ENCODE assay signal across 11 mouse cellular contexts in the genomic region with DNA sequence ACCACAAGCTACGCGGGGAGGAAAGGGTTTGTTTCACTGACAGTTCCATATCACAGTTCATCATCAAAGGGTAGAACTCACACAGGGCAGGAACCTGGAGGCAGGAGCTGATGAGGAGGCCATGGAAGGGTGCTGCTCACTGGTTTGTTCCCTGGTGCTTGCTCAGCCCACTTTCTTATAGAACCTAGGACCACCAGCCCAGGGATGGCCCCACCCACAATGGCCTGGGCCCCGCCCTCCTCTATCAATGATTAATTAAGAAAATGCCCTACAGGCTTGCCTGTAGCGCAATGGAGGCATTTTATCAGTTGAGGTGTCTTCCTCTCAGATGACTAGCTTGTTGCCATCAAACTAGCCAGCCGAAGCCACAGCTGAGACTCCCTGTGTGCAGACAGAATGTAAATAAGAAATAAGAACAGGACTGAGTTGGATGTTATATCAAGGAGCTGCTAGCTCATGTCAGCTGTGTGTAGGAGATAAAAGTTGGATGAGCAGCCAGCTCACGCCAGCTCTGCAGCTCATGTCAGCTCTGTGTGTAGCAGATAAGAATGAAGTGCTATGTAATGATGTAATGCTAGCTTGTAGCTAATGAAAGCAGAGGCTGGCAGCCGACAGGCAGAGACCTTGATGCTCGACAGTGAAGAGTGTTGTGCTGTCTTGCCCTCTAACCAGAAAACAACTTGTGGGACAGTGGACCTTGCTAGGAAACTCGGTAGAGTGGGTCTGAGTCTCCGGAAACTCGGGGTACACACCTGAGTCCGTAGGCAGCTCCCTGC.
DNase-seq lines count a peak whose midpoint lies in the region; ATAC-seq lines count a peak whose summit lies in the region.
"Had no signal": no experiment of that assay in that cellular context is flagged by ENCODE, and none has a peak within 500 bp of the region (broad histone marks: within the 10 kb centered on the region; RNA-seq: fewer than 3 reads in every experiment).

No protein-coding gene starts in this region.

- H3K27me3 ChIP-seq in kidney, embryonic 15.5 days: no peaks in the 10 kb centered on the region
- H3K27me3 ChIP-seq in erythroblast, embryonic 14.5 days (ENCODE audit: control insufficient read depth): no peaks in the 10 kb centered on the region; the same call in 1 of the 2 replicates
- no peaks in the 10 kb centered on the region; the same call in 1 of the 2 replicates for H3K27me3 ChIP-seq in liver, embryonic 12.5 days (replicated peaks)
- H3K27me3 ChIP-seq: embryonic facial prominence, embryonic 12.5 days had no signal

- no peaks in the 10 kb centered on the region for H3K36me3 ChIP-seq in kidney, embryonic 15.5 days
- peaks cover 22% of the 10 kb centered on the region for H3K36me3 ChIP-seq in erythroblast, embryonic 14.5 days (ENCODE audit: control insufficient read depth)
- no peaks in the 10 kb centered on the region; the same call in 1 of the 2 replicates for H3K36me3 ChIP-seq in liver, embryonic 12.5 days
- H3K36me3 ChIP-seq: embryonic facial prominence, embryonic 12.5 days had no signal

- no peaks in the 10 kb centered on the region for H3K9me3 ChIP-seq in kidney, embryonic 15.5 days (replicated peaks)
- no peaks in the 10 kb centered on the region for H3K9me3 ChIP-seq in erythroblast, embryonic 14.5 days (ENCODE audit: control insufficient read depth, low read length)
- H3K9me3 ChIP-seq in liver, embryonic 12.5 days (replicated peaks): no peaks in the 10 kb centered on the region
- H3K9me3 ChIP-seq: embryonic facial prominence, embryonic 12.5 days had no signal

- WGBS in kidney, embryonic 15.5 days: 76% methylated on average over 12 of the region's 12 CpGs
- WGBS in liver, embryonic 12.5 days (ENCODE audit: insufficient replicate concordance): 16% methylated on average over 12 of the region's 12 CpGs

- peaks cover 9% of the 10 kb centered on the region for H3K4me1 ChIP-seq in kidney, embryonic 15.5 days
- H3K4me1 ChIP-seq in erythroblast, embryonic 14.5 days (ENCODE audit: control insufficient read depth): peaks cover 83% of the 10 kb centered on the region
- peaks cover 67% of the 10 kb centered on the region for H3K4me1 ChIP-seq in liver, embryonic 12.5 days
- H3K4me1 ChIP-seq: embryonic facial prominence, embryonic 12.5 days had no signal

- no peak overlapping the region for H3K4me2 ChIP-seq in kidney, embryonic 15.5 days
- H3K4me2 ChIP-seq in liver, embryonic 12.5 days: peak overlapping the region; percentile 68
- H3K4me2 ChIP-seq: embryonic facial prominence, embryonic 12.5 days had no signal

- H3K4me3 ChIP-seq in kidney, embryonic 15.5 days (replicated peaks): no peak overlapping the region
- H3K4me3 ChIP-seq in erythroblast, embryonic 14.5 days (replicated peaks): peak overlapping the region; percentile 65
- H3K4me3 ChIP-seq in liver, embryonic 12.5 days: peak overlapping the region; percentile 56
- H3K4me3 ChIP-seq: embryonic facial prominence, embryonic 12.5 days; myocyte had no signal

- no peak for DNase-seq in kidney, adult 18-20 months
- peak; percentile 67 to 78 for DNase-seq in spleen, postnatal 4 days (ENCODE audit: low spot score in 2 of 2)
- no peak for DNase-seq in neural tube, embryonic 10.5 days (ENCODE audit: extremely low spot score, low spot score)
- no peak for DNase-seq in layer of hippocampus, adult 9-11 months
- DNase-seq: kidney, adult 8-10 months had no signal

- no peak overlapping the region for H3K9ac ChIP-seq in kidney, embryonic 15.5 days
- H3K9ac ChIP-seq in liver, embryonic 12.5 days: peak overlapping the region; percentile 79
- H3K9ac ChIP-seq: embryonic facial prominence, embryonic 12.5 days had no signal

- peak; percentile 89 for ATAC-seq in kidney, embryonic 15.5 days (replicated peaks; ENCODE audit: low FRiP score)
- peak; percentile 89 for ATAC-seq in liver, embryonic 12.5 days
- ATAC-seq in granulocyte monocyte progenitor cell, adult 5-6 weeks (replicated peaks; ENCODE audit: poor library complexity, severe bottlenecking): no peak

- no peak overlapping the region for H3K27ac ChIP-seq in kidney, embryonic 15.5 days
- peak overlapping the region; percentile 100 for H3K27ac ChIP-seq in liver, embryonic 12.5 days
- H3K27ac ChIP-seq: embryonic facial prominence, embryonic 12.5 days had no signal

Comparison
In these comparisons a context has a peak if more than half of its experiments do, and no peak if none do; other contexts are left out.
1. DNase-seq: peak in spleen, postnatal 4 days (2 of 2); none in kidney, adult 18-20 months (single experiment), neural tube, embryonic 10.5 days (single experiment) and layer of hippocampus, adult 9-11 months (single experiment).